Mouse (Mus musculus) lung, adult 2 months (tissue): ENCODE data around the gene Gzme. TPM values are rescaled to one million over a fixed set of nuclear protein-coding genes. Genes with fewer than 3 reads are reported as not detected.

Experiments
- DNase-seq: peaks from one replicate; pipeline ENCODE4 v3.0.0; 2022
- H3K4me1 ChIP-seq: fragments of 200-500 bp; 2 replicates; pipeline ENCODE4 v1.6.1; 2011; ENCODE audit warnings: low read length; ENCODE audit not compliant: control insufficient read depth, insufficient read depth
- H3K4me3 ChIP-seq: fragments of 200-500 bp; replicated peaks from 2 replicates; pipeline ENCODE3; 2011; ENCODE audit warnings: low read depth, mild to moderate bottlenecking, control low read depth, low read length; ENCODE audit errors: extremely low read depth
- CTCF ChIP-seq: fragments of 200-500 bp; IDR thresholded peaks from 2 replicates; pipeline ENCODE4 v1.5.1; 2011; ENCODE audit warnings: mild to moderate bottlenecking, low read length, control low read depth; ENCODE audit not compliant: insufficient read depth
- POLR2A ChIP-seq: fragments of 200-500 bp; IDR thresholded peaks from 2 replicates; pipeline ENCODE4 v1.6.1; 2011; ENCODE audit warnings: low read depth, mild to moderate bottlenecking, control low read depth, low read length, borderline replicate concordance; ENCODE audit errors: extremely low read depth
- WGBS: fragments of 180-500 bp; shearing (Covaris S2); methylation state at CpG from one replicate; pipeline ENCODE4 v1.1.7; 2018; 5-methylcytosine and 5-hydroxymethylcytosine counted together
- polyA plus RNA-seq: library from polyadenylated mRNA; depleted of rRNA; stranded (reverse); fragments of >200 nt; gene quantifications from 2 replicates; pipeline ENCODE4 v1.2.3, GENCODE M21; 2012; rRNA removed

Gene Gzme
- polyA plus RNA-seq, 1 experiment: not detected

- Histone ChIP-seq H3K4me3 (no peak overlapping the region), H3K4me1 (no peaks in the 10 kb centered on the region)
- DNase-seq: no peak
- no peak for TF ChIP-seq POLR2A
- TF ChIP-seq CTCF: no peak
- 66% methylated on average over 5 of the region's 5 CpGs for WGBS
Measured at GRCm38 (mm10) chr14:56105016-56105415, 15.4 kb downstream of the Gzme start.

GRCm38 (mm10) chr14:56103452-56103851, 17.0 kb downstream of the Gzme start:
- DNase-seq: no peak
- no peak overlapping the region for H3K4me3 ChIP-seq
- 50% methylated on average over 3 of the region's 3 CpGs for WGBS
- H3K4me1 ChIP-seq: no peaks in the 10 kb centered on the region
- TF ChIP-seq CTCF: no peak

- no peaks in the 10 kb centered on the region for H3K4me1 ChIP-seq
- TF ChIP-seq CTCF: no peak
- no peak for TF ChIP-seq POLR2A
- DNase-seq: no peak
- 46% methylated on average over 10 of the region's 10 CpGs for WGBS
- H3K4me3 ChIP-seq: no peak within 1 kb of the TSS
Measured at GRCm38 (mm10) chr14:56102386-56102785, 18.0 kb downstream of the Gzme start, which contains the start of gene Ctsg. Gene Ctsg (minus strand): TSS chr14:56102574.

GRCm38 (mm10) chr14:56098940-56099339, 21.5 kb downstream of the Gzme start:
- no peak for DNase-seq
- Histone ChIP-seq H3K4me1 (no peaks in the 10 kb centered on the region), H3K4me3 (no peak overlapping the region)
- TF ChIP-seq CTCF (no peak), POLR2A (no peak)
- 80% methylated on average over 4 of the region's 4 CpGs for WGBS

DNA sequence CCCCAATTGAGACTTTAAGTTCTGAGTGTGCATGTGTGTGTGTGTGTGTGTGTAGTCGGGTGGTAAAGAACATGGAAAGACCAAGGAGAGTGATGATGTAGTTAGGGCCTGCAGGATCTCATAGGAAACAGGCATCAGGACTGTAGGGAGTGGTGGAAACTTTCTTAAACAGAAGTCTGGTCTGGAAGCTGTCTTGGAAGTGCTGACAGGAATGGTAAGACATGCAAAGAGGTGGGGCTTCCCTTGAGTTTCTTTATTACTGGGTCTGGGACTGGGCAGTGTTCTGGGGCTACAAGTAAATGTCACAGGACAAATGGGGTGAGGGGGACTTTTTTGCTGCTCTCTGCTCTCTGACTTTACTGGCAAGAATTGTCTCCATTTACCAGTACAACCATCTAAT, 22.8 kb downstream of the Gzme start:
- no peak overlapping the region for H3K4me3 ChIP-seq
- WGBS: 64% methylated on average over 1 of the region's 1 CpGs
- TF ChIP-seq CTCF (no peak), POLR2A (no peak)

DNA sequence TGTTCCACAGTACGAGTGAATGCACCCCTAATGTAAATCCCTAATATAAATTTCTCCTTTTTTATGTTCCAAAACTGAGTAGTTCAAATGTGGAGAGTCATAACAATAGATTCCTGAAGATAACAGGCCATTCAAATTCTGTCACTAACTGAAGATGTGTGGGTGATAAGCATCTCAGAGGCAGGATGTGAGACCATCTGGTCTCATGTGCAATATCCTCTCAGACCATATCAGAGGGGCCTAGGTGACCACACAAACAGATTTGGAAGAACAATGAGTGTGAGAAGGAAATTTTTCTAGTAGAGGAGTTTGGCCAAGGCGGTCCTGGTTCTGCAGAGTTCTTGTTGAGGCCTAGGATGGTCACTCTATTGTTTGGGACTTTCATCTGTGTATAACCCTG, 27.1 kb downstream of the Gzme start:
- no peak overlapping the region for H3K4me3 ChIP-seq
- no peaks in the 10 kb centered on the region for H3K4me1 ChIP-seq
- no peak for DNase-seq
- 43% methylated on average over 2 of the region's 2 CpGs for WGBS
- TF ChIP-seq POLR2A (no peak), CTCF (no peak)

More for the DNA sequence above, 22.8 kb downstream of the Gzme start:
- H3K4me1 ChIP-seq: no peaks in the 10 kb centered on the region
- DNase-seq: no peak

DNA sequence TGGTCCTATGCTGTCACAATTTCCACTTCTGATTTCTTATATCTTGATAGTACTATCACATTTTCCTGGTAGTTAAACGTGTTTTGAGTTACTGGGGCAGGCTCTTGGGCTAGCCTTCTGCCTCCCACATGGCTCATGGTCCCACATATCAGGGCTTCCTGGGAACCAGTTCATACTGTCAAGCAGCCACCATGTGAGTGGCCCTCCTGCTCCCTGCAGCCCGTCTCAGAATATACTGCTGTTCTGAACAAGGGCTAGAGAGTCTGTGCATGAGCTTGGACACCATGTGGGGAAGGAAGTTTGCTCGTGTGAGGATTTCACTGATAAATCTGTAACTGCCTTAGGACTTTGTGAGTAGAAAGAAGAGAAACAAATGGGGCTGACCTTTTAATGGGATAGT, 33.7 kb downstream of the Gzme start:
- TF ChIP-seq CTCF (no peak), POLR2A (no peak)
- no peak for DNase-seq
- WGBS: 55% methylated on average over 3 of the region's 3 CpGs
- H3K4me1 ChIP-seq: no peaks in the 10 kb centered on the region
- H3K4me3 ChIP-seq: no peak overlapping the region

GRCm38 (mm10) chr14:56085167-56085566, 35.3 kb downstream of the Gzme start, which contains the start of gene Mcpt8:
Gene Mcpt8 (minus strand): TSS chr14:56085273.
- TF ChIP-seq CTCF (no peak), POLR2A (no peak)
- H3K4me3 ChIP-seq: no peak within 1 kb of the TSS
- no peaks in the 10 kb centered on the region for H3K4me1 ChIP-seq
- WGBS: 91% methylated on average over 2 of the region's 2 CpGs
- no peak for DNase-seq

- TF ChIP-seq CTCF (no peak), POLR2A (no peak)
- no peak overlapping the region for H3K4me3 ChIP-seq
- DNase-seq: no peak
- H3K4me1 ChIP-seq: no peaks in the 10 kb centered on the region
- WGBS: 72% methylated on average over 4 of the region's 4 CpGs
Measured at GRCm38 (mm10) chr14:56082016-56082415, 38.4 kb downstream of the Gzme start.

Other genes with a start within 250 kb of the Gzme start
- 0.15 and 0.34 TPM in 2 replicates for gene Cbln3, start 236.2 kb downstream of the Gzme start, polyA plus RNA-seq
- gene Khnyn, start 235.7 kb downstream of the Gzme start, polyA plus RNA-seq: 20.3 and 24.2 TPM in 2 replicates
- gene Sdr39u1, start 220.3 kb downstream of the Gzme start, polyA plus RNA-seq: 37.6 and 51.9 TPM in 2 replicates
- gene Cma1, start 175.9 kb downstream of the Gzme start, polyA plus RNA-seq: 1.8 and 1.9 TPM in 2 replicates
- gene Cma2, start 169.6 kb downstream of the Gzme start, polyA plus RNA-seq: not detected in 2 replicates
- not detected in 2 replicates for gene Mcpt1, start 102.7 kb downstream of the Gzme start, polyA plus RNA-seq
- gene Mcpt9, start 90.1 kb downstream of the Gzme start, polyA plus RNA-seq: not detected in 2 replicates
- not detected in 2 replicates for gene Mcpt2, start 78.6 kb downstream of the Gzme start, polyA plus RNA-seq
- gene Mcpt4, start 58.3 kb downstream of the Gzme start, polyA plus RNA-seq: 1.5 and 1.8 TPM in 2 replicates
- not detected in 2 replicates for gene Mcpt8, start 35.4 kb downstream of the Gzme start, polyA plus RNA-seq
- gene Ctsg, start 18.1 kb downstream of the Gzme start, polyA plus RNA-seq: 0.20 TPM in 1 of 2 replicates, not detected in the other
- gene Gzmd, start 12.0 kb upstream of the Gzme start, polyA plus RNA-seq: not detected in 2 replicates
- gene Gzmg, start 39.0 kb upstream of the Gzme start, polyA plus RNA-seq: not detected in 2 replicates
- not detected in 2 replicates for gene Gzmn, start 54.0 kb upstream of the Gzme start, polyA plus RNA-seq
- not detected in 2 replicates for gene Gzmf, start 90.8 kb upstream of the Gzme start, polyA plus RNA-seq
- gene Gzmc, start 114.0 kb upstream of the Gzme start, polyA plus RNA-seq: not detected in 2 replicates
- 1.9 and 2.4 TPM in 2 replicates for gene Gzmb, start 141.6 kb upstream of the Gzme start, polyA plus RNA-seq
- gene Atp12a, start 244.4 kb upstream of the Gzme start, polyA plus RNA-seq: 0.04 and 0.22 TPM in 2 replicates